Mouse (Mus musculus): ENCODE measurements around the gene Hivep3. TPM values are rescaled to one million over a fixed set of nuclear protein-coding genes. Genes with fewer than 3 reads are reported as not detected.

Gene Hivep3
- polyA plus RNA-seq, 1 experiment from 2014 or later: 8.9 TPM

GRCm38 (mm10) chr4:119762171-119762570 is 28.6 kb downstream of the Hivep3 start:
- Histone ChIP-seq H3K9ac (no peak overlapping the region), H3K27ac (no peak overlapping the region), H3K4me1 (no peaks in the 10 kb centered on the region), H3K4me2 (no peak overlapping the region), H3K4me3 (replicated peaks) (no peak overlapping the region), H3K9me3 (replicated peaks) (no peaks in the 10 kb centered on the region), H3K36me3 (no peaks in the 10 kb centered on the region), H3K27me3 (no peaks in the 10 kb centered on the region)
- ATAC-seq (replicated peaks; ENCODE audit: low FRiP score): no peak
- WGBS: 81% methylated on average over 2 of the region's 2 CpGs

- no peak overlapping the region for H3K9ac ChIP-seq
- H3K9me3 ChIP-seq (replicated peaks): no peaks in the 10 kb centered on the region
- no peaks in the 10 kb centered on the region for H3K36me3 ChIP-seq
- H3K4me1 ChIP-seq: no peaks in the 10 kb centered on the region
- H3K4me3 ChIP-seq (replicated peaks): no peak overlapping the region
- H3K27ac ChIP-seq: no peak overlapping the region
- ATAC-seq (replicated peaks; ENCODE audit: low FRiP score): no peak
- H3K27me3 ChIP-seq: no peaks in the 10 kb centered on the region
- H3K4me2 ChIP-seq: no peak overlapping the region
- WGBS: 78% methylated on average over 3 of the region's 3 CpGs
Observed at GRCm38 (mm10) chr4:119768046-119768445, 34.5 kb downstream of the Hivep3 start.

- no peak overlapping the region for H3K4me3 ChIP-seq (replicated peaks)
- H3K9me3 ChIP-seq (replicated peaks): no peaks in the 10 kb centered on the region
- H3K27me3 ChIP-seq: no peaks in the 10 kb centered on the region
- no peaks in the 10 kb centered on the region for H3K4me1 ChIP-seq
- no peak overlapping the region for H3K9ac ChIP-seq
- 85% methylated on average over 3 of the region's 3 CpGs for WGBS
- no peak for ATAC-seq (replicated peaks; ENCODE audit: low FRiP score)
- no peaks in the 10 kb centered on the region for H3K36me3 ChIP-seq
- no peak overlapping the region for H3K4me2 ChIP-seq
- H3K27ac ChIP-seq: no peak overlapping the region
Observed at GRCm38 (mm10) chr4:119775913-119776312, 42.3 kb downstream of the Hivep3 start.

- ATAC-seq (replicated peaks; ENCODE audit: low FRiP score): no peak
- no peaks in the 10 kb centered on the region for H3K4me1 ChIP-seq
- no peak overlapping the region for H3K9ac ChIP-seq
Observed at GRCm38 (mm10) chr4:119777146-119777545, 43.6 kb downstream of the Hivep3 start.

GRCm38 (mm10) chr4:119779561-119780400 is 46.2 kb downstream of the Hivep3 start:
- no peak overlapping the region for H3K27ac ChIP-seq
- no peak for ATAC-seq (replicated peaks; ENCODE audit: low FRiP score)
- no peaks in the 10 kb centered on the region for H3K9me3 ChIP-seq (replicated peaks)
- no peak overlapping the region for H3K4me3 ChIP-seq (replicated peaks)
- WGBS: 29% methylated on average over 5 of the region's 5 CpGs
- H3K36me3 ChIP-seq: no peaks in the 10 kb centered on the region
- H3K27me3 ChIP-seq: no peaks in the 10 kb centered on the region
- no peak overlapping the region for H3K9ac ChIP-seq
- H3K4me1 ChIP-seq: no peaks in the 10 kb centered on the region
- no peak overlapping the region for H3K4me2 ChIP-seq

More at GRCm38 (mm10) chr4:119777146-119777545, 43.6 kb downstream of the Hivep3 start:
- Histone ChIP-seq H3K27me3 (no peaks in the 10 kb centered on the region), H3K27ac (no peak overlapping the region), H3K4me3 (replicated peaks) (no peak overlapping the region), H3K4me2 (no peak overlapping the region), H3K9me3 (replicated peaks) (no peaks in the 10 kb centered on the region), H3K36me3 (no peaks in the 10 kb centered on the region)
- 76% methylated on average over 3 of the region's 3 CpGs for WGBS

GRCm38 (mm10) chr4:119780881-119781280 is 47.3 kb downstream of the Hivep3 start:
- Histone ChIP-seq H3K9me3 (replicated peaks) (no peaks in the 10 kb centered on the region), H3K4me2 (no peak overlapping the region), H3K4me3 (replicated peaks) (no peak overlapping the region), H3K27ac (no peak overlapping the region), H3K36me3 (no peaks in the 10 kb centered on the region), H3K4me1 (no peaks in the 10 kb centered on the region), H3K9ac (no peak overlapping the region), H3K27me3 (no peaks in the 10 kb centered on the region)
- 52% methylated on average over 6 of the region's 6 CpGs for WGBS
- no peak for ATAC-seq (replicated peaks; ENCODE audit: low FRiP score)

- H3K27me3 ChIP-seq: no peaks in the 10 kb centered on the region
- 92% methylated on average over 3 of the region's 3 CpGs for WGBS
- H3K4me1 ChIP-seq: no peaks in the 10 kb centered on the region
- H3K9ac ChIP-seq: no peak overlapping the region
- no peak for ATAC-seq (replicated peaks; ENCODE audit: low FRiP score)
- no peak overlapping the region for H3K4me3 ChIP-seq (replicated peaks)
- H3K27ac ChIP-seq: no peak overlapping the region
- no peaks in the 10 kb centered on the region for H3K36me3 ChIP-seq
- H3K9me3 ChIP-seq (replicated peaks): no peaks in the 10 kb centered on the region
- H3K4me2 ChIP-seq: no peak overlapping the region
Observed at GRCm38 (mm10) chr4:119784959-119785358, 51.4 kb downstream of the Hivep3 start.

- Histone ChIP-seq H3K4me1 (no peaks in the 10 kb centered on the region), H3K27me3 (no peaks in the 10 kb centered on the region), H3K36me3 (no peaks in the 10 kb centered on the region), H3K9ac (no peak overlapping the region), H3K9me3 (replicated peaks) (no peaks in the 10 kb centered on the region), H3K4me3 (replicated peaks) (no peak overlapping the region), H3K27ac (no peak overlapping the region), H3K4me2 (no peak overlapping the region)
- WGBS: 81% methylated on average over 2 of the region's 2 CpGs
- ATAC-seq (replicated peaks; ENCODE audit: low FRiP score): no peak
Observed at GRCm38 (mm10) chr4:119786307-119786706, 52.7 kb downstream of the Hivep3 start.

GRCm38 (mm10) chr4:119786721-119787120 is 53.1 kb downstream of the Hivep3 start:
- WGBS: 63% methylated on average over 1 of the region's 2 CpGs
- H3K27ac ChIP-seq: no peak overlapping the region
- H3K4me1 ChIP-seq: no peaks in the 10 kb centered on the region
- H3K4me2 ChIP-seq: no peak overlapping the region
- H3K27me3 ChIP-seq: no peaks in the 10 kb centered on the region
- no peaks in the 10 kb centered on the region for H3K36me3 ChIP-seq
- ATAC-seq (replicated peaks; ENCODE audit: low FRiP score): no peak
- H3K9ac ChIP-seq: no peak overlapping the region
- H3K4me3 ChIP-seq (replicated peaks): no peak overlapping the region
- H3K9me3 ChIP-seq (replicated peaks): no peaks in the 10 kb centered on the region

- Histone ChIP-seq H3K36me3 (no peaks in the 10 kb centered on the region), H3K4me2 (no peak overlapping the region), H3K4me1 (no peaks in the 10 kb centered on the region), H3K27ac (no peak overlapping the region), H3K9me3 (replicated peaks) (no peaks in the 10 kb centered on the region), H3K9ac (no peak overlapping the region), H3K27me3 (no peaks in the 10 kb centered on the region), H3K4me3 (replicated peaks) (no peak overlapping the region)
- no peak for ATAC-seq (replicated peaks; ENCODE audit: low FRiP score)
- 93% methylated on average over 6 of the region's 6 CpGs for WGBS
Observed at GRCm38 (mm10) chr4:119788746-119789145, 55.2 kb downstream of the Hivep3 start.

GRCm38 (mm10) chr4:119789495-119790148 is 56.0 kb downstream of the Hivep3 start:
- no peak overlapping the region for H3K4me3 ChIP-seq (replicated peaks)
- H3K36me3 ChIP-seq: no peaks in the 10 kb centered on the region
- H3K4me2 ChIP-seq: no peak overlapping the region
- H3K9ac ChIP-seq: no peak overlapping the region
- H3K27me3 ChIP-seq: no peaks in the 10 kb centered on the region
- no peaks in the 10 kb centered on the region for H3K4me1 ChIP-seq
- H3K27ac ChIP-seq: no peak overlapping the region
- H3K9me3 ChIP-seq (replicated peaks): no peaks in the 10 kb centered on the region
- ATAC-seq (replicated peaks; ENCODE audit: low FRiP score): no peak
- 78% methylated on average over 9 of the region's 9 CpGs for WGBS

- H3K4me2 ChIP-seq: no peak overlapping the region
- H3K36me3 ChIP-seq: no peaks in the 10 kb centered on the region
- no peaks in the 10 kb centered on the region for H3K9me3 ChIP-seq (replicated peaks)
- no peak for ATAC-seq (replicated peaks; ENCODE audit: low FRiP score)
- no peaks in the 10 kb centered on the region for H3K27me3 ChIP-seq
- no peak overlapping the region for H3K4me3 ChIP-seq (replicated peaks)
- H3K4me1 ChIP-seq: no peaks in the 10 kb centered on the region
- no peak overlapping the region for H3K9ac ChIP-seq
- no peak overlapping the region for H3K27ac ChIP-seq
- 77% methylated on average over 3 of the region's 3 CpGs for WGBS
Observed at GRCm38 (mm10) chr4:119798891-119799290, 65.3 kb downstream of the Hivep3 start.

Measured in kidney, embryonic 15.5 days (tissue).